ENCODE assay signal across 23 mouse cellular contexts in genomic region chr8:42973619-42974539, GRCm38 (mm10).
DNase-seq lines count a peak whose midpoint lies in the region; ATAC-seq lines count a peak whose summit lies in the region.
"Had no signal": no experiment of that assay in that cellular context is flagged by ENCODE, and none has a peak within 500 bp of the region (broad histone marks: within the 10 kb centered on the region; RNA-seq: fewer than 3 reads in every experiment).

No protein-coding gene starts in this region.

- 65% methylated on average over 18 of the region's 18 CpGs for WGBS in hindbrain, embryonic 13.5 days
- WGBS in hindbrain, embryonic 10.5 days: 75% methylated on average over 18 of the region's 18 CpGs
- 71% methylated on average over 18 of the region's 18 CpGs for WGBS in forebrain, embryonic 10.5 days
- 26% methylated on average over 18 of the region's 18 CpGs for WGBS in forebrain, embryonic 16.5 days
- WGBS in midbrain, embryonic 14.5 days: 57% methylated on average over 18 of the region's 18 CpGs

- peaks cover 4% of the 10 kb centered on the region; the same call in 1 of the 2 replicates for H3K4me1 ChIP-seq in hindbrain, embryonic 13.5 days (replicated peaks)
- H3K4me1 ChIP-seq in hindbrain, embryonic 10.5 days (replicated peaks): peaks cover 8% of the 10 kb centered on the region; the same call in 1 of the 2 replicates
- H3K4me1 ChIP-seq in forebrain, embryonic 10.5 days: peaks cover 10% of the 10 kb centered on the region
- H3K4me1 ChIP-seq in forebrain, embryonic 16.5 days (replicated peaks; ENCODE audit: control insufficient read depth, insufficient read depth, low read length): peaks cover 6% of the 10 kb centered on the region
- H3K4me1 ChIP-seq in midbrain, embryonic 14.5 days (ENCODE audit: control insufficient read depth, insufficient read depth, low read length): no peaks in the 10 kb centered on the region
- H3K4me1 ChIP-seq: kidney, embryonic 15.5 days; limb, embryonic 13.5 days; liver, embryonic 13.5 days had no signal

- H3K4me2 ChIP-seq in hindbrain, embryonic 13.5 days: no peak overlapping the region
- peak overlapping the region; percentile 9; the same call in 1 of the 2 replicates for H3K4me2 ChIP-seq in forebrain, embryonic 16.5 days (ENCODE audit: low read length)
- H3K4me2 ChIP-seq in midbrain, embryonic 14.5 days (ENCODE audit: low read length): no peak overlapping the region
- H3K4me2 ChIP-seq: kidney, embryonic 15.5 days; limb, embryonic 13.5 days; liver, embryonic 13.5 days; lung, embryonic 14.5 days had no signal

- 0 out of 2 replicates have a peak, but pooled peaks have one; percentile 59 for ATAC-seq in hindbrain, embryonic 13.5 days (ENCODE audit: low FRiP score)
- peak; percentile 57 for ATAC-seq in forebrain, embryonic 16.5 days
- ATAC-seq in midbrain, embryonic 14.5 days (ENCODE audit: low FRiP score, low TSS enrichment): peak; percentile 64
- ATAC-seq: activated CD4-positive, CD25-positive, alpha-beta regulatory T cell, adult 4 months; intestine, postnatal 0 days had no signal

- no peak for DNase-seq in hindbrain, embryonic 10.5 days (ENCODE audit: low spot score)
- DNase-seq in forebrain, embryonic 10.5 days (ENCODE audit: extremely low spot score, low spot score): peak; percentile 17
- peak; percentile 39 for DNase-seq in midbrain, embryonic 14.5 days
- DNase-seq in cerebellum, adult 11 months: no peak
- DNase-seq in spleen, adult 18-20 months: no peak
- DNase-seq: adrenal gland, postnatal 10 days; cerebellum, adult 2 months; cerebellum, postnatal 36 days; gastrocnemius, postnatal 10 days; heart, adult 11 months; kidney, postnatal 4 days; liver, embryonic 13.5 days; lung, embryonic 14.5 days; lung, postnatal 4 days; right cerebral cortex, adult 18-20 months; thymus, postnatal 14 days had no signal

- H3K36me3 ChIP-seq in hindbrain, embryonic 13.5 days: no peaks in the 10 kb centered on the region
- no peaks in the 10 kb centered on the region for H3K36me3 ChIP-seq in hindbrain, embryonic 10.5 days
- H3K36me3 ChIP-seq in forebrain, embryonic 10.5 days (replicated peaks): no peaks in the 10 kb centered on the region
- no peaks in the 10 kb centered on the region for H3K36me3 ChIP-seq in forebrain, embryonic 16.5 days (ENCODE audit: control insufficient read depth, insufficient read depth)
- no peaks in the 10 kb centered on the region for H3K36me3 ChIP-seq in midbrain, embryonic 14.5 days (ENCODE audit: control insufficient read depth, insufficient read depth, low read length)
- H3K36me3 ChIP-seq: G1E; kidney, embryonic 15.5 days; limb, embryonic 13.5 days; liver, embryonic 13.5 days had no signal

- H3K27ac ChIP-seq in hindbrain, embryonic 13.5 days: no peak overlapping the region
- H3K27ac ChIP-seq in hindbrain, embryonic 10.5 days: no peak overlapping the region
- peak overlapping the region; percentile 51; the same call in 1 of the 2 replicates for H3K27ac ChIP-seq in forebrain, embryonic 10.5 days
- H3K27ac ChIP-seq in forebrain, embryonic 16.5 days (ENCODE audit: low read length): no peak overlapping the region
- no peak overlapping the region for H3K27ac ChIP-seq in midbrain, embryonic 14.5 days (replicated peaks; ENCODE audit: low read depth, low read length)
- H3K27ac ChIP-seq: kidney, embryonic 15.5 days; limb, embryonic 13.5 days; liver, embryonic 13.5 days had no signal

- no peaks in the 10 kb centered on the region for H3K9me3 ChIP-seq in hindbrain, embryonic 13.5 days
- H3K9me3 ChIP-seq in hindbrain, embryonic 10.5 days: no peaks in the 10 kb centered on the region
- H3K9me3 ChIP-seq in forebrain, embryonic 10.5 days: no peaks in the 10 kb centered on the region
- H3K9me3 ChIP-seq in forebrain, embryonic 16.5 days (ENCODE audit: control insufficient read depth, low read length): no peaks in the 10 kb centered on the region
- no peaks in the 10 kb centered on the region for H3K9me3 ChIP-seq in midbrain, embryonic 14.5 days (ENCODE audit: control insufficient read depth, low read length)
- H3K9me3 ChIP-seq: G1E; kidney, embryonic 15.5 days; limb, embryonic 13.5 days; liver, embryonic 13.5 days had no signal

- H3K4me3 ChIP-seq in hindbrain, embryonic 13.5 days: no peak overlapping the region
- H3K4me3 ChIP-seq in hindbrain, embryonic 10.5 days: no peak overlapping the region
- no peak overlapping the region for H3K4me3 ChIP-seq in forebrain, embryonic 10.5 days
- H3K4me3 ChIP-seq in forebrain, embryonic 16.5 days (replicated peaks; ENCODE audit: low read length): no peak overlapping the region
- H3K4me3 ChIP-seq in midbrain, embryonic 14.5 days (replicated peaks; ENCODE audit: low read depth, low read length): no peak overlapping the region
- H3K4me3 ChIP-seq: kidney, embryonic 15.5 days; limb, embryonic 13.5 days; liver, embryonic 13.5 days had no signal

- H3K27me3 ChIP-seq in hindbrain, embryonic 13.5 days: no peaks in the 10 kb centered on the region
- H3K27me3 ChIP-seq in hindbrain, embryonic 10.5 days (ENCODE audit: insufficient read depth, poor library complexity, severe bottlenecking): no peaks in the 10 kb centered on the region
- no peaks in the 10 kb centered on the region for H3K27me3 ChIP-seq in forebrain, embryonic 10.5 days (ENCODE audit: poor library complexity, severe bottlenecking)
- H3K27me3 ChIP-seq in forebrain, embryonic 16.5 days (replicated peaks; ENCODE audit: control insufficient read depth, insufficient read depth, low read length): no peaks in the 10 kb centered on the region
- no peaks in the 10 kb centered on the region for H3K27me3 ChIP-seq in midbrain, embryonic 14.5 days (ENCODE audit: control insufficient read depth, insufficient read depth, low read length)
- H3K27me3 ChIP-seq: kidney, embryonic 15.5 days; limb, embryonic 13.5 days; liver, embryonic 13.5 days had no signal

- H3K9ac ChIP-seq in hindbrain, embryonic 13.5 days: no peak overlapping the region
- H3K9ac ChIP-seq in forebrain, embryonic 16.5 days (replicated peaks; ENCODE audit: low read depth, low read length): no peak overlapping the region
- H3K9ac ChIP-seq in midbrain, embryonic 14.5 days (replicated peaks; ENCODE audit: low read length): no peak overlapping the region
- H3K9ac ChIP-seq: kidney, embryonic 15.5 days; limb, embryonic 13.5 days; liver, embryonic 13.5 days; lung, embryonic 14.5 days had no signal

Comparison
In these comparisons a context has a peak if more than half of its experiments do, and no peak if none do; other contexts are left out.
1. DNase-seq: peak in forebrain, embryonic 10.5 days (single experiment) and midbrain, embryonic 14.5 days (single experiment); none in hindbrain, embryonic 10.5 days (single experiment), cerebellum, adult 11 months (single experiment) and spleen, adult 18-20 months (0 of 2).
2. Peak in every context shown above with its lines, with median percentiles within 50 percentile points of each other: ATAC-seq.